Mouse (Mus musculus) heart, adult 2 months (tissue): ENCODE results near the gene 1500011B03Rik.

Experiments used
- CTCF ChIP-seq: fragments of 200-600 bp; IDR thresholded peaks from 2 replicates; pipeline ENCODE4 v1.8.1; 2022; ENCODE audit warnings: antibody characterized with exemption, mild to moderate bottlenecking, moderate library complexity
- EP300 ChIP-seq: fragments of 200-500 bp; IDR thresholded peaks from 2 replicates; pipeline ENCODE4 v1.6.1; 2011; ENCODE audit warnings: low read depth, low read length, control low read depth; ENCODE audit not compliant: insufficient read depth

DNA sequence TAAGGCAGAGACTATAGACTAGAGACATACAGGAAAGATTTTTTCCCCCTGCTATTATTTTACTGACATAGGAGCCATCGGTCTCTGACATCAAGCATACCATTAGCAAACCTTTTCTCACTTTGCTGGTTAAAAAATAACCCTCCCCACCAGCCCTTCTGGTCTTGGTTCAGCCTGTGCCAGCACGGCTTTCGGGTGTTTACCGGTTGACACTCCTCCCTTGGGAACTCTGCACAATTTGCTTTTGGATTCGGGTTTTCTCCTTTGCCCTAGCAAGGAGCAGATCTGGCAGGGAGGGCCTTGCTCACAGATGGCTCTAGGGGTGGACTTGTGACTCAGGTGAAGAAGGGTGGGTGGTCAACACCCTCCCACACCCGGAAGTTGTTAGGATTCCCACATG is 38.5 kb upstream of the 1500011B03Rik start:
- TF ChIP-seq EP300 (no peak), CTCF (no peak)
